Mouse (Mus musculus): Measurements from ENCODE around the gene Git2.

Git2 gene

DNA sequence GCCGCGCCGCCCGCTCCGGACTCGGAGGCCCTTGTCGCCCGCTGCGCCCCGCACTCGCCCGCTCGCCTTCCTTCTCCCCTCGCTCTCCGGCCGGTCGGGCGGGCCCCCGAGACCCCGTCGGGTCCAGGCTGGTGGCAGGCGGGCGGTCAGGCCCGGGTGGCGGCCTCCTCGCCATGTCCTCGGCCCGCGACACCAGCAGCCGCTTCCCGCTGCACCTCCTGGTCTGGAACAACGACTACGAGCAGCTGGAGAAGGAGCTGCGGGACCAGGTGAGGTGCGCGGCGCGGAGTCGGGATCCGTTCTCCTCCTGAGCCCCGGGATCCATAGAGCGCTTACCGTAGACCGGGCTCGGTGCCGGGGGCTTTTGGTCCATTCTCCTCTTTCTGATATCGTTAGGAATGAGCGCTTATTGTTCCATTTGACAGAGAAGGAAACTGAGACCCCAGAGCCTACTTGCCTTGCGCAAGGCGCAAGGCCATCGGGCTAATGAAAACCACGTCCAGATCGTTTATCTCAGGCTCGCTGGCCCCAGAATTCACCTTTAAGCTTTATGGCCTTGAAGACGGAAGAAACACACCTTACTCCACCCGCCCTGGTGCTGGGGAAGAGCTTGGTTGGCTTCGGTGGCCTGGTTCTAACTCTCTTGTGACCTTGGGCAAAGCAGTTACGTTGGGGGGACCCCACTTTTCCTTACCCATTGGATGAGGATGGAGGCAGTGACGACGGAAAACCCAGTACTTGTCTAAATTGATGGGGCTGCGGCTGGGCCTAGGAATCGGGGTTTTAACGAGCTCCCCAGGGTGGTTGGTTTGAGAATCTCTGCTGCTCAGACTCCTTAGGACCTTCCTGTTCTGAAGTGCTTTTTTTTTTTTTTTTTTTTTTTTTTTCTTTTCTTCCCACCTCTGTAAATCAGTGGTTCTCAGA is at the start of gene Git2:
Git2 (minus strand) TSS at position 462 of the 924 bp plus-strand sequence.
- peak; percentile 58 for DNase-seq (ENCODE audit: low read depth, low spot score)

DNA sequence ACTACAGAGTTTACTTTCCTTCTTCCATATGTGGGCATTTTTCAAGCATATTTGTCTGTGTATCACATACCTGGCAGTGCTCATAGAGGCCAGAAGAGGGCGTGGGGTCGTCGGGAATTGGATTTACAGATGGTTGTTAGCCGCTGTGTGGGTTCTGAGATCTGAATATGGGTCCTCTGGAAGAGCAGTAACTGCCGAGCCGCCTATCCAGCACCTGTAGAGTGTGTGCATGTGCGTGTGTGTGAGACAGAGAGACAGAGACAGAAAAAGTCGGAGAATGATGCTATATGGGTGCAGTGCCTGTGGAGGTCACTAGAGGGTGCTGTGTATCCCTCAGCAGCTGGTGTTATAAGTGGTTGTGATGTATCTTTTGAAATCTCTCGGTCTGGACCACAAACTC is 48.9 kb upstream of the Git2 start:
- DNase-seq (ENCODE audit: low read depth, low spot score), result peak; percentile 71

DNA sequence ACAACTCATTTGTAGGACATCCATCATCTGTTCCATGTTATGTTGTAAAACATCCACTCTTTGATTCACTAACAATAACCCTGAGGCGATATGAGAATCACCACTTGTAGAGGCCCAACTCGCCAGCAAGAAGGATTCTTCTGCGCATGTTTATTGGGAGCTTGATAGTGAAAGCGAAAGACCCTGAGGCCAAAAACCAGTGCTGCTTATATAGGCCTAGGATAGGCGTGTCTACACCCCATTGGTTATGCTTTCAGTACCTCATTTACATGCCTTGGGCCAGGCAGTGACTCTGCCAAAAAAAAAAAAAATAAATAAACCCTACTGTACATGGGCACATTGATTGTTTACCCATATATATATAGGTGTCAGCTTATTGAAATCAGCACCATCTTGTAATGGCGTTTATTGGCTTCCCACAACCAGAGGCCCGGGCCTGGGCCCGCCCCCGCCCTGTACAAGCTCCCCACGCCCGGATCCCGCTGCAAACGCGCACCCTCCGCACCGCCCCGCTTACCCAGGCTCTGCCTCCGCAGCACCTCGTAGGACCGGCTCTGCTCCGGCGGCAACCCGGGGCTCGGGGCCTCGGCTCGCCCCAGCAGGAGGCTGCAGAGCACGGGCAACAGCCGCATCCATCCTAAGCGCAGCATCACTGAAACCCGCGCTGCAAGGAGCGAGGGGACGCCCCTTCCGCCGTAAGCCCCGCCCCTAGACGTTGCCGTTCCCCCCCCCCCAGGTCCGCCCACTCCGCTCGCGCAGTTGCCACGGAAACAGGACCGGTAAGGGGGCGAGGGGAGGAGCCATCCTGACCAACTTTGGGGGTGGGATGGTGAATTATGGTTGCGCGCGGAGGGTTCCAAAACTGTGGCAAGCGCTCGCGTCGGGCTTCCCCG is 47.7 kb upstream of the Git2 start, which contains the start of gene 1500011B03Rik:
1500011B03Rik (minus strand) TSS at position 673 of the 893 bp plus-strand sequence.
- DNase-seq (ENCODE audit: low read depth, low spot score), result peak; percentile 45

DNA sequence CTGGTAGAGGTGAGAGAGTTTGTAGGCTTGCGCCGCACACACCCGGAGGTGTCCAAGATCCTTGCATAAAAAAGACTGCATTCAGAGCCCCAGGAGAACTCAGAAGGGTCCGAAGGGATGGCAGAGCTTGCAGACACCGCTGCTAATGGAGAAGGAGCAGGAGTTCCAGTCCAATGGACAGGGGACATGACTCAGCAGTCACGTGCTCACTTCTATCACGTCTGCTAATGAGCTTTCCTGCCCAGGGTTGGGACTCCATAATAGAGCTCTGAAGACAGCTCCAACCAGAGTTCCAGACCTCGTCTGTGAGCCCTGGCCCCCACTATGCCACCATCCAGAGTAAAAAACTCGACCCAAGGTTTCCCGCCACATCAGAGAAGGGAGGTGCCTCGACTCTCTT is 42.8 kb upstream of the Git2 start:
- DNase-seq (ENCODE audit: low read depth, low spot score), result no peak

DNA sequence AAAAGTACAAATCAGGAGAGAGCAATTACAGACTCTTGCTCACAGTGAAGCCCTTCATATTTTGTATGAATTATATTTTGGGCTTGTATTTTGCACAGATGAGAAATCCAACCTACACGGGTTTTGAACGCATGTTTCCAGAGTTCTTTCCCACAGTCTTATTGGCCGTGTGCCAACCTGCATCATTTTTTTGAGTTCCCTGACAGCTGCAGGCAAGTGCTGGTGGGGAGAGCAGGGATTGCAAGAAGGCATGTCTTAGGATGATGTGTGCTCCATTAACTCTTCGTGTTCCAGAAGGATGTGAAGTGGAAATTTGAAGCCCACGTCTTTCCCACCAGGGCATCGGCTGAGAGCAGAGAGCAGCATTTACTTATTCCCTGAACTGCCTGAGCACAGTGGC is 41.3 kb upstream of the Git2 start:
- peak; percentile 31 for DNase-seq (ENCODE audit: low read depth, low spot score)

DNA sequence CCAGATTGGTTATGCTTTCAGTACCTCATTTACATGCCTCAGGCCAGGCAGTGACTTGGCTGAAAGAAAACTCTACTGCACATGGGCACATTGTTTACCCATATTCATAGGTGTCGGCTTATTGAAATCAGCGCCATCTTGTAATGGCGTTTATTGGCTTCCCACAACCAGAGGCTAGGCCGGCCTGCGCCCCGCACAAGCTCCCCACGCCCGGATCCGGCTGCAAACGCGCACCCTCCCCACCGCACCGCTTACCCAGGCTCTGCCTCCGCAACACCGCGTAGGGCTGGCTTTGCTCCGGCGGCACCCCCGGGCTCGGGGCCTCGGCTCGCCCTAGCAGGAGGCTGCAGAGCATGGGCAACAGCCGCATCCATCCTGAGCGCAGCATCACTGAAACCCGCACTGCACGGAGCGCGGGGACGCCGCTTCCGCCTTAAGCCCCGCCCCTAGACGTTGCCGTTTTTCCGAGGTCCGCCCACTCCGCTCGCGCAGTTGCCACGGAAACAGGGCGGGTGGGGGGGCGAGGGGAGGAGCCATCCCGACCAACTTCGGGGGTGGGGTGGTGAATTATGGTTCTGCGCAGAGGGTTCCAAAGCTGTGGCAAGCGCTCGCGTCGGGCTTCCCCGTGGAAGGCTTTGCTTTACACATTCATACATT is 38.3 kb upstream of the Git2 start:
- peak; percentile 86 for DNase-seq (ENCODE audit: low read depth, low spot score)

DNA sequence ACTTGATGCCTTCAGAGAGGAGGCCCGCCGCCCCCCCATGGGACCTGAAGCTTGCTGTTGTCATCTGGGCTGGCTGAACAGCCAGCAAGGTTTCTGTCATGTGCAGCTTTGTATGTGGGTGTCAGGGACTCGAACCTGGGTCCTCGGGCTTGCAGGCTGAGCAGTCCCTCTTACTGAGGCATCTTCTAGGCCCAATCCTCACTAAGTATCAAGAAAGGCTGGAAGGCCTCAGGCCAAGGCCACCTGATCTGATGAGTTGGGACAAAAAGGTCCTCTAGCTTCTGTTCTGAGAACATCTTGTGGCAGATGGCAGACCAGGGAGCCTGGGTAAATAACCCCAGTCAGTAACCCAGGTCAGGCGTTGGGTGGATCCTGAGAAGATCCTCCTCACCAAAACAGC is 34.5 kb upstream of the Git2 start:
- no peak for DNase-seq (ENCODE audit: low read depth, low spot score)

DNA sequence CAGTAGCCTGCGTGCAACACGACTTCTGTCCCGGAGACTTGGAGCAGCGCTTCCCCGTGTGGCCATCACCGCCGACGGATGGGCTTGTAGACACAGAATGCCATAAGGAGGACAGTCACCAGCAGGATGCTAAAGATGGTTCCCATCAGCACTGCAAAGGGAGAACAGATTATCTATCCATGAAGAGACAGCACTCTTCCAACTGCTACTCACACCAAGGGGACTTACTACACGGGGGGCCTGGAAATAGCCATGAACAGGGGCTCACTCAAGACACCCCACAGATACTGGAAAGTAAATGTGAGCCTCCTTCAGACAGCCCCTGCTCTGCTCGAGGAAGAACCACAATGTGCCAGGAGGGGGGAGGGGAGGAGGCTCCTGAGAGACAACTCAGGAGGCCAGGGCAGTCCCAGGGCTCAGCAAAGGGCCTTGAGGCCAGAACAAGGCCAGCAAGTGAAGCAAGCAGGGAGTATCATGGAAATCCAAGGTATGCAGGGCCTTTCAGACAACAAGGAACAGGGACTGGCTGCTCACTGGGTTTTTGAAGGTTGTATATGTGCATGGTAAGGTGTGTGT is 34.0 kb upstream of the Git2 start:
- no peak for DNase-seq (ENCODE audit: low read depth, low spot score)

DNA sequence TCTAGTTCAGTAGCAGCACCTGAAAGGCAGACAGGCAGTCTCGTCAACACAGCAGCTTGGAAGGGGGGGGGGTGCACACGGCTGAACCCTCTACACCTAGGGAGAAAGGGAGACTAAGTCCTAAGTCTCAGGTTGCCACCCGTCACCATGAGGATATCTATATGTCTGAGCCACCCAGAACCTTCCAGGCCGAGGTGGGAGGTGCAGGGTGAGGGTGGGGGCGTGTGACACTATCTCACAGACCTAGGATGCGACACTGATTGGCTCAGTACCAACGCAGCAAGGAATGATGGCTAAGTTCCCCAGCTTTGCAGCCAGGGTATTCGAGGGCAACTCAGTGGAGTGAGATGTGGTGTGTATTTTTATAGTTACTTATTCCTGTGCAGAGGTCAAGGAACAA is 33.1 kb upstream of the Git2 start:
- no peak for DNase-seq (ENCODE audit: low read depth, low spot score)

DNA sequence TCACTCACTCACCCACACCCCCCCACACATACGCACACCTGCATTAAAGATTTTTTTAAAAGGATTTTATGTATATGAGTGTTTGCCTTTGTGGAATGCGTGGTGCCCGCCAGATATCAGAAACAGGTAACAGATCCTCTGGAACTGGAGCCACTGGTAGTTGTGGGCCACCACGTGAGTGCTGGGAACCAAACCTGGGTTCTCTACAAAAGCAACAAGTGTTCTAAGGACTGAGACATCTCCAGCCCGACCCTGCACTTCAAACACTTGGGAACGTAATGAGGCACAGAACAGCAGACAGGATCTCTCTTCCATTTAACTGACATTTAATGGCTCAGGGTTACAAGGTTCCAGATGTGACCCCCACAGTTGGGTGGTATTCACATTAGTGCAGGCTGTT is 32.6 kb upstream of the Git2 start:
- no peak for DNase-seq (ENCODE audit: low read depth, low spot score)

DNA sequence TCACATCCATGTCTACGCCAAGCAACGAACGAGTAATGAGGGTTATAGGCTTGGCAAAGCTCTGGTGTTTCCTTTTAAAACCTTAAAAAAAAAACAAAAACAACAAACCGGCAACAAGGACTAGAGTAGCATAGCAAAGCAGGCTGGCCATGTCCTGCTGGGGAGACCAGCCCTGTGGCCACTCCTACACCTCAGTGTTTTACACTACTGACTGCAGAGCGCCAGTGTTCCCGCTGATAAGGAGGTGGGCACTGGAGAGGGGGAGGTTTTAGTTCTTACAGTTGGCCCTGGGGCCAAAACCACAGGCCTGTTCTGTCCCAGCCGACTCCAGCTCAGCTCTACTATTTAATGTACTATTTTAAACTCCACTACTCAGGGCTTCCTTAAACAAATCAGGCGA is 32.2 kb upstream of the Git2 start:
- DNase-seq (ENCODE audit: low read depth, low spot score), result no peak

DNA sequence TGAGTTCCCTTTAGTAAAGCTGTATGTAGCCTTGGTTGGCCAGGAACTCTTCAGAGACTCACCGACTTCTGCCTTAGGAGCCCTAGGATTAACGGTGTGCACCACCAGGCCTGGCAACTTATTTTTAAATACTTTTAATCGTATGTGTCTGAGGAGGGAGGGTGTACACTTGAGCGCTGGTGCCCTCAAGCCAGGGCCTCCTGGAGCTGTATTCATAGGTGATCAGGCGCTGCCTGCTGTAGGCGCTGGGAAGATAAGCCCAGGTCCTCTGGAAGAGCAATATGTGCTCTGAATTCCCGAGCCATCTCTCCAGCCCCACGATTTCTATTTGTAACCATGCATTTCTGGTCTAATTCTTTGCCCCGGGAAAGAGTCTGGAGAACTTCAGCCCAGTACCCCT is 31.7 kb upstream of the Git2 start:
- no peak for DNase-seq (ENCODE audit: low read depth, low spot score)

DNA sequence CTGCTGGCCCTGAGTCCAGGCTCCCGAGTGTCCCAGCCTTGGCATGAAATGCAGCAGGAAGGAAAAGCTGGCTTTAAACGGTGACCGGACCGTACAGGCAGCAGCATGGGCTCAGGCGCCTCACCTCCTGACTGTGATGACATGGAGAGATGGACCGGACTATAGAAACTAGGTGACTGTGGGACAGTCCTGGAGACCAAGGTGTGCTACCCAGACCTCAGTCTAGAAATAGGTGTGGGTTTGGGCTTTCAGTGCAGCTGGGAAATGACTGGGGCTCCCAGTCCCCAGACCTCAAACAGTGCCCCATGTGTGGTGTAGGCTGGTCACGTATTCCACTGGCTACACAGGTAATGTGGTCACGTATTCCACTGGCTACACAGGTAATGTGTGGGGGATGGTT is 31.3 kb upstream of the Git2 start:
- DNase-seq (ENCODE audit: low read depth, low spot score), result no peak

DNA sequence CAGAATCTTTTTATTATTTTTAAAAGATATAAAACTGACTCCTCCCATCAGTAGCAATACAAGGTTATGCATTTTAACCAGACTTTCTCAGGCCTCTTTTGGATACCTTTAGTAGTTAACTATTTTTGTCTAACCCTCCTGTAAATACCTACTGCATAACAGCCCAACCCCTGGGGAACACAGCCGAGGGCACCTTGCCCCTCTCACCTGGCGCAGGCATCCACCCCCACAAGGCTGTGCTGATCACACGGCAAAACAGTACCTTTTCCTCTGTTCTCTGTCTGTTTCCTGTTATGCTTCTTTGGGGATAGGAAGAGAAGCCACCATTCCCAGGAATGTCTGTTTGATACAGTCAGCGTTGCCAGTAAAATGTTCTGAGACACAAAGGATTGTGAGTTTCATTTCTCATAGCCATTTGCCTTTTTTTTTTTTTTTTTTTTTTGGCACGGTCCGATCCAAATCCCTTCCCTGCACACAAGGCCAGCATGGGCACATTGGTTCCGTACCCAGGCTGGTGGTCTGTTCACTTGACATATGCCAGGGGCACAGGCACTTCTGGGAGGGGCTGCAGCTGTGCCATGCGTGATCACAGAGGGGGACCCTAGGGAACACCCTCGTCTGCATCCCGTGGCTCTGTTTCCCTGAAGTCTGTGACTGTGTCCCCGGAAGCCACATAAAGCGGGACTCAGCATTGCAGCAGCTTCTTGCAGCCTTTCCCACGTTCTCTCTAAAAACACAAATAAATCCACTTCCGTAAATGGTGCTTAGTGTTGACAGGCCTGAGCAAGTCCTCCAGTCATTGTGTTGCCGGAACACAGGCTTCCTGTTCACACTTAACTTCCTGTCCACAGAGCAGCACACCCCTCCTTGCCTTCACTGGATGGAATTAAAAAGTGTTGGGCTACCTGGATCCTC is 30.4 kb upstream of the Git2 start:
- no peak for DNase-seq (ENCODE audit: low read depth, low spot score)

DNA sequence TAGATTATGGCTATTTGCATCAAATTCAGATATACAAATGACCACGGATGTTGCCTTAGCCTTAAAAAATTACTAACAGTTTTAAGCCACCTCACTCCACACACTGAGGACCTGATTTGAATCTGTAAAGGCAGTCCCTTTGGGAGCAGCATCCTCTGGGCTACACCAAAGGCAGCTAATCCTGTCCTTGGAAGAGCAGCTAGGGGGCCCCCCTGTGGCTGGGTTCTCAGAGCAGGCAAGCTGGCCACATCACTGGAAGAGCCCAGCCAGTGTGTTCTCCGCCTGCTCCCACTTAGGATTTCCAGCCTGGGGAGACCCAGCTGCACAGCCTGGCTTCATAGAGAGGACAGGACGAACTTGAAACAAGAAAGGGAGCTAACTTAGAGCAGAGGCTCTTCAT is 29.6 kb upstream of the Git2 start:
- peak; percentile 52 for DNase-seq (ENCODE audit: low read depth, low spot score)

DNA sequence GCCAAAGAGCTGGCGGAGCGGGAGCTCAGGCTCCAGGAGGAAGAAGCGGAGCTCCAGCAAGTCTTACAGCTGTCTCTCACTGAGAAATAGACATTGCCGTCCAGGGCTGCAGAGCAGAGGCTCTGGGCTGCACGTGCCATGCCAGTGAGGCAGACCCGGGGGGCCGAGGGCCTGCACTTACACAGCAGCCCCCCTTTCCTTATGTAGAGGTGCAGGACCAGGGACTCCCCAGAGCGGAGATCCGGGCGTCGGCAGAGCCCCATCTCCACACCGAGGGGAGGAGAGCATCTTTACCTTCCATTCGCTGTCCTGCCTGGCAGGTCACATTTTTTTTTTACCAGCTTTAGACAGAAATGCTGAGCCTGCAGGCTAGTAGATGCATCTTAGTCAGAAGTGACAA is 29.0 kb upstream of the Git2 start:
- no peak for DNase-seq (ENCODE audit: low read depth, low spot score)

DNA sequence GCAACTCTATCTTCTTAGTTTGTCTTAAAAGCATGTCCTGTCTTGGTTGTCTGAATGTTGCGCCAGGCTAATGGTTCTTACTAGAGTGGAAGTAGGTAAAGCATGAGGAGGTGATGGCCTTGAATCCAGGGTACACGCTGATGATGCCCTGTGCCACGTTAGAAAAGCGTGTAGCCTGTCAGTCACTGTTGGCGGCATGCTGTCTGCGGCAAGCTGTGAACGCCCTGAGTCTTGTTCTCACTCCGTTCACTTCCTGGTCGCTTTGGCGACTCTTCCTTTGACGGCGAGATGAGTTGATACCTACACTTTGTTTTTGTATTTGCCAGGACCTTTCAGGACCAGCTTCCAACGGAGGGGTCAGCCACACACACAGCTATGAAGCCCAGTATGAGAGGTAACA is 27.9 kb upstream of the Git2 start:
- DNase-seq (ENCODE audit: low read depth, low spot score), result no peak

DNA sequence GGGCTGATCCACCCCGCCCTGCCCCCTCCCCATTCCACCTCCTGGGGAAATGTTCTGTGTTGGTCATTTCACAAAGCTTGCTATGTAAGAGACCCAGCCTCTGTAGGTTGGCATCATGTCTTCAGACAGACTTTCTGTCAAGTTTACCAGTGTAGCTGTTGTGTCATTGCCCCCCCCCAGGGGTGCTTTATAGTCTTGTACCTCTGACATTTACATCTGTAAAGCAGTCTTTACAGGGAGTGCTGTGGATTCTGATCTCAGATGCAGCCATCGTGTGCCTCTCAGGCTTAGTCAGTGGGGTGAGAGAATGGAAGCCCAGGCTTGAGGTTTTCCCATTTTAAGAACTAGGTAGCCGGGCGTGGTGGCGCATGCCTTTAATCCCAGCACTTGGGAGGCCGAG is 26.5 kb upstream of the Git2 start:
- DNase-seq (ENCODE audit: low read depth, low spot score), result no peak

DNA sequence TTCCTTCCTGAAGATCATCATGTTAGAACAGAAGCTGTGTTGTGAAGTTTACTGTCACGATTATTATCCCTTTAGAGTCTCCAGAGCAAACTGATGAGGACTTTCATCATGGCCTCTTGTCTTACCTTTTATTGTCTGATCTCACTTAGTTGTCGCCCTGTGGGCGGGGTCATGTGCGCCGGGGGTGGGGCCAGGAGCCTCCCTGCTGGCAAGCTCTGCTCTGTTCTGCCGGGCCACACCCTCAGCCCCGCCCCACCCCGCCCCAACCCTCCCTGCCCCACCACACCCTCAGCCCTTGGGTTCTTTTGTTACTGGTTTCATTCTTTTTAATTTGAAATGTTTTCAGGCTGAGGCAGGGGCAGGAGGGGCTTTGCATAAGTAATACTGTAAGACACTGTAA is 25.7 kb upstream of the Git2 start:
- DNase-seq (ENCODE audit: low read depth, low spot score), result peak; percentile 52

DNA sequence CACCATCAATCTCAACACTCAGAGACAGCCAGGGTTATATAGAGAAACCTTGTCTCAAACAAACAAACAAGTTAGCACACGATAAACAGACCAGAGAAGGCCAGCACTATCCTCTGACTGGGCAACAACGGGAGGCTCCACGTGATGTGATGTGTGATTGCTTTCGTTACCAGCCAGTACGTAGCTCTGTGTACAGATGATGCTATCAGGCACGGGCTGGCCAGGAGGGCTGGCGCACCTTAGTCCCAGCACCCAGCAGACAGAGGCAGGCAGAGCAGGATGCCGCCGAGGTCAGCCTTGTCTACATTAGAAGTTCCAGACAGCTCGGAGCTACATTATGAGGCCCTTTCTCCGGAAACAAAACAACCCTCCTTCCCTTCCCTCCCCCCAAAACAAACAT is 24.5 kb upstream of the Git2 start:
- no peak for DNase-seq (ENCODE audit: low read depth, low spot score)

DNA sequence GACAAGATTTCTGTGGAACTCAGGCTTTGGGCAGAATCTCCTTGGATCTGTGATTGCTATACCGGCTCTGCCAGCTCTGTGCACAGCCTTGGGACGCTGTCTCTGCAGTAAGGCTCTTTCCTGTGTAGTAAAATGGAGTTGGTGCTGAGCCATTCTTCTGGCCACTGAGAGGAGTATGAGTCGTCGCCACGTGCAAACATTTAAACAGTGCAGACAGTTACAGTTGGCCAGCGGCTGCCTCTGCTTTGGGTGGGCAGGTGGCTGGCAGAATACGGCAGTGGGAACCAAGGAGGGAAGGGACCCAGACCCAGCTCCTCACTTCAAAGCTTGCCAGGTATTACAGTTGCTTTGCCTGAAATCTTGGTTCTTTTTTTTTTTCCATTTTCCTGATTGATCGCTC is 21.9 kb upstream of the Git2 start:
- peak; percentile 69 for DNase-seq (ENCODE audit: low read depth, low spot score)

All from 3T3-L1 (cell line).